Mouse (Mus musculus): Measurements from ENCODE around the gene Gpr137. TPM values are rescaled to one million over a fixed set of nuclear protein-coding genes. Genes with fewer than 3 reads are reported as not detected.

Gene Gpr137
- polyA plus RNA-seq, 1 experiment = not detected

DNA sequence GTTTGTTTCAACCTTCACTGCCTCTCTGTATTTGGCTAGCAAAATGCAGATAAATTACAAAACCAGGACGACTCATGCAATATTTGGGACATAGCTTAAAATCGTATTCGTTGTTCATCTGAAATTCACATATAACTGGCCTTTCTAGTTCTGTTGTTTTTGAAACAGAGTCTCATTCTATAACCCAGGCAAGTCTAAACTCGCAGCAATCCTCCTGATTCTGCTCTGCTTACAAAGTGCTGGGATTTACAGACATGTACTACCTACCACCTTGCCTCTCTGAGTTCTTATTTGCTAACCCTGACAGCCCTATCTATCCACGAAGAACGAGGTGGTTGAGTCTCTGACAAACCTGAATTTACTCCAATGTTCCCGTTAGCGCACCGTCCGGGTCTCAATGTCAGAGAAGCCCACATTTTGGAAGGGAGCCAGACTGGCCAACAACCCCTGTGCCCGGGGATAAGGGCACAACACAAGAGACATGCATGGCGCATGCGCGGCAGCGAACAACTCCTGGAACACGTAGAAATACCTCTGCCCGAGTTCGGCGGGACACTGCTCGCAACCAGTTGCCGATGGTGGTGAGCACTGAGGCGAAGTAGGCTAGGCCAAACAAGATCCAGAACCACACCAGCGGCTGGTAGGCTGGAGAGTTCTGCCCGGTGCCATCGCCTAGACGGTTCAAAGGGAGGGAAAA lies 15.6 kb downstream of the Gpr137 start:
- 34% methylated on average over 26 of the region's 26 CpGs for WGBS
- no peak overlapping the region for H3K4me3 ChIP-seq (ENCODE audit: insufficient read depth, low read depth, low read length)
- H3K27ac ChIP-seq (ENCODE audit: insufficient read depth, low read depth, low read length) = no peak overlapping the region
- TF ChIP-seq POLR2A (IDR thresholded peaks at IDR 0.05; ENCODE audit: insufficient read depth, low read depth, low read length) = no peak
- no peak for TF ChIP-seq CTCF (IDR thresholded peaks at IDR 0.05; ENCODE audit: insufficient read depth, low read depth, low read length)
- peaks cover 37% of the 10 kb centered on the region for H3K4me1 ChIP-seq (ENCODE audit: control insufficient read depth, insufficient read depth, low read length)

- Histone ChIP-seq H3K4me1 (ENCODE audit: control insufficient read depth, insufficient read depth, low read length) (peaks cover 33% of the 10 kb centered on the region), H3K4me3 (ENCODE audit: insufficient read depth, low read depth, low read length) (no peak overlapping the region), H3K27ac (ENCODE audit: insufficient read depth, low read depth, low read length) (no peak overlapping the region)
- TF ChIP-seq POLR2A (IDR thresholded peaks at IDR 0.05; ENCODE audit: insufficient read depth, low read depth, low read length) = no peak
- TF ChIP-seq CTCF (IDR thresholded peaks at IDR 0.05; ENCODE audit: insufficient read depth, low read depth, low read length) = no peak
- 32% methylated on average over 40 of the region's 40 CpGs for WGBS
These were observed 16.5 kb downstream of the Gpr137 start for GRCm38 (mm10) chr19:6925611-6926329.

GRCm38 (mm10) chr19:6925307-6925573 lies 17.0 kb downstream of the Gpr137 start, which contains the start of gene Catsperz:
Catsperz (minus strand) TSS chr19:6925380.
- H3K27ac ChIP-seq (ENCODE audit: insufficient read depth, low read depth, low read length) = no peak within 1 kb of the TSS
- no peak for TF ChIP-seq CTCF (IDR thresholded peaks at IDR 0.05; ENCODE audit: insufficient read depth, low read depth, low read length)
- TF ChIP-seq POLR2A (IDR thresholded peaks at IDR 0.05; ENCODE audit: insufficient read depth, low read depth, low read length) = no peak
- WGBS = 9% methylated on average over 9 of the region's 9 CpGs
- peak within 1 kb of the TSS; percentile 2 for H3K4me3 ChIP-seq (ENCODE audit: insufficient read depth, low read depth, low read length)
- H3K4me1 ChIP-seq (ENCODE audit: control insufficient read depth, insufficient read depth, low read length) = peaks cover 36% of the 10 kb centered on the region

DNA sequence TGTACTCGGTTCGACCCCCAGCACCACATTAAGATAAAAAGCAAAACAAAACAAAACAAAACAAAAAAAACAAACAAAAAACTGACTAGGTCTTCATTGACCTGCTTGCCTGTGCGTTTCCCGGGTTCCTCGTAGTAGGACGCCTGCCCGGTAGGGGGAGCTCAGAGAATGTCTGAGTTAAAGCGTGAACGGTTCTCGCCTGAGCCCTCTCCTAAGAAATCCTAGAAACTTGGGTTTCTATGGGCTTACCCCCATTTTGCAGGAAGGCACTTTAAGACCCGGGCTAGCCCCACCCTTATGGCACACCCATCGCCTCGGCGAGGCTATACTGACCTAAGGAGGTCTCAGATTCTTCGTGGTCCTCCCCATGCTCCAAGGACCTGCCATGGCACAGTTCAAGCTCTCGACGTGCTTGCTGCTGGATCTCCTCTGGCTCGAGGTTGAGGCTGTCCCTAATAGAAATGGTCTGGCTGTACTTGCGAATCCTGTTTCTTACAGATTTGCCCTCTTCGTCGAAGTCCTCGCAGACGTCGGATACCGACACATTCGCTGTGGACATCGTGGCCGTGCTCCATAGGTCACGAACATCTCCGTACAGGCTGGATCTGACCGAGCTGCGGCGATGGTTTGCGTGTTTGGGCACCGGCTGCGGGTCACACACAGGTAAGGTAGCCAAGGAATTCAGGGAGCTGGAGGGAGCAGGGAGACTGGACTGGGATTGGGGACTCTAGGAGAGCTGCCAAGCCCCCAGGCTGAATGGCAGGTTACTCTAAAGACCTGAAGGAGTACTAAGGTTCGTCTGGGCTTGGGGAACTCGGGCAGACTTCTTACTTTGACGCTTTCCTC lies 17.6 kb downstream of the Gpr137 start:
- 5% methylated on average over 39 of the region's 39 CpGs for WGBS
- Histone ChIP-seq H3K4me1 (ENCODE audit: control insufficient read depth, insufficient read depth, low read length) (peaks cover 42% of the 10 kb centered on the region), H3K27ac (ENCODE audit: insufficient read depth, low read depth, low read length) (no peak overlapping the region), H3K4me3 (ENCODE audit: insufficient read depth, low read depth, low read length) (peak overlapping the region; percentile 2)
- TF ChIP-seq CTCF (IDR thresholded peaks at IDR 0.05; ENCODE audit: insufficient read depth, low read depth, low read length) (peak; percentile 35; the same call in 1 of the 2 replicates), POLR2A (IDR thresholded peaks at IDR 0.05; ENCODE audit: insufficient read depth, low read depth, low read length) (no peak)

- TF ChIP-seq POLR2A (IDR thresholded peaks at IDR 0.05; ENCODE audit: insufficient read depth, low read depth, low read length) = no peak
- no peak for TF ChIP-seq CTCF (IDR thresholded peaks at IDR 0.05; ENCODE audit: insufficient read depth, low read depth, low read length)
- H3K4me1 ChIP-seq (ENCODE audit: control insufficient read depth, insufficient read depth, low read length) = peaks cover 42% of the 10 kb centered on the region
- WGBS = 52% methylated on average over 6 of the region's 6 CpGs
- H3K27ac ChIP-seq (ENCODE audit: insufficient read depth, low read depth, low read length) = peak overlapping the region; percentile 99
- peak overlapping the region; percentile 81; the same call in 1 of the 2 replicates for H3K4me3 ChIP-seq (ENCODE audit: insufficient read depth, low read depth, low read length)
These were observed 19.2 kb downstream of the Gpr137 start for GRCm38 (mm10) chr19:6922901-6923735.

GRCm38 (mm10) chr19:6921647-6922567 lies 20.4 kb downstream of the Gpr137 start, which contains the start of gene Esrra:
Esrra (minus strand) TSS chr19:6921813.
- Histone ChIP-seq H3K27ac (ENCODE audit: insufficient read depth, low read depth, low read length) (peak within 1 kb of the TSS; percentile 99), H3K4me3 (ENCODE audit: insufficient read depth, low read depth, low read length) (peak within 1 kb of the TSS; percentile 81), H3K4me1 (ENCODE audit: control insufficient read depth, insufficient read depth, low read length) (peaks cover 40% of the 10 kb centered on the region)
- TF ChIP-seq CTCF (IDR thresholded peaks at IDR 0.05; ENCODE audit: insufficient read depth, low read depth, low read length) (0 out of 2 replicates have a peak, but pooled peaks have one; percentile 4), POLR2A (IDR thresholded peaks at IDR 0.05; ENCODE audit: insufficient read depth, low read depth, low read length) (peak; percentile 91)
- under 1% methylated on average over 66 of the region's 66 CpGs for WGBS

GRCm38 (mm10) chr19:6920741-6921636 lies 21.3 kb downstream of the Gpr137 start:
- peak overlapping the region; percentile 81 for H3K4me3 ChIP-seq (ENCODE audit: insufficient read depth, low read depth, low read length)
- TF ChIP-seq CTCF (IDR thresholded peaks at IDR 0.05; ENCODE audit: insufficient read depth, low read depth, low read length) = no peak
- peak; percentile 5; the same call in 1 of the 2 replicates for TF ChIP-seq POLR2A (IDR thresholded peaks at IDR 0.05; ENCODE audit: insufficient read depth, low read depth, low read length)
- peak overlapping the region; percentile 67; the same call in 1 of the 2 replicates for H3K27ac ChIP-seq (ENCODE audit: insufficient read depth, low read depth, low read length)
- 2% methylated on average over 41 of the region's 48 CpGs for WGBS
- H3K4me1 ChIP-seq (ENCODE audit: control insufficient read depth, insufficient read depth, low read length) = peaks cover 41% of the 10 kb centered on the region

Measured in olfactory bulb, adult 2 months (tissue).